Mouse (Mus musculus) limb, embryonic 10.5 days (tissue): ENCODE measurements at regions not wholly inside any gene's neighbourhood (a gene's known extent, or its start where the extent isn't known, plus 50 kb on each side); places are given as distances from the start of the nearest gene placed in this dataset.

Experiments
- DNase-seq: peaks from one replicate; pipeline ENCODE4 v3.0.0-alpha.2; 2017; ENCODE audit warnings: low spot score
- H3K27ac ChIP-seq: fragments of 300-500 bp; sonication (generic); 2 replicates; pipeline ENCODE4 v1.5.1; 2016; ENCODE audit warnings: mild to moderate bottlenecking
- H3K27me3 ChIP-seq: fragments of 300-500 bp; sonication (generic); 2 replicates; pipeline ENCODE4 v1.6.1; 2016; ENCODE audit warnings: low read depth, mild to moderate bottlenecking; ENCODE audit not compliant: poor library complexity, severe bottlenecking
- H3K36me3 ChIP-seq: fragments of 300-500 bp; sonication (generic); 2 replicates; pipeline ENCODE4 v1.6.1; 2016; ENCODE audit warnings: mild to moderate bottlenecking, moderate library complexity
- H3K4me1 ChIP-seq: fragments of 300-500 bp; sonication (generic); 2 replicates; pipeline ENCODE4 v1.6.1; 2016
- H3K4me3 ChIP-seq: fragments of 300-500 bp; sonication (generic); 2 replicates; pipeline ENCODE4 v1.5.1; 2016; ENCODE audit warnings: mild to moderate bottlenecking, moderate library complexity
- H3K9me3 ChIP-seq: fragments of 300-500 bp; sonication (generic); replicated peaks from 2 replicates; pipeline ENCODE4 v1.6.1; 2016; ENCODE audit warnings: mild to moderate bottlenecking
- WGBS: fragments of 180-500 bp; shearing (Covaris S2); methylation state at CpG from one replicate; pipeline ENCODE4 v1.1.7; 2016; 5-methylcytosine and 5-hydroxymethylcytosine counted together

DNA sequence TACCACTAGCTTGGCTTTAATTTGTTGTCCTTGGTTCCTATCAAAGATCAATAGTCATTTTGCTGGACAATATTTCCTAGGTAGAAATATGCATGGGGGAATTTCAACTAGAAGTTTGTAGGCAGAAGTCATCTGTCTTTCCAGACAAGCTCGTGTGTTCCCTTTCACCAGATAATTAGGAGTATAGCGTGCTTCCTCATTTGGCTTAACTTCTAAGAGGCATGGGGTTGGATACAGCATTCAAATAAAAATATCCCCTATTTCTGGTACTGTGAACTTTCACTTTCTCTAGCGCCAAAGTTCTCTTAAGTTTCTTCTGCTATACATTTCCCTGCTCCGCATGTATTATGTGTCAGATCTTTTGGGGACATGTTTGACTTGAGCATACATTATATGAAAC lies 200.7 kb upstream of the Prdm1 start:
- Histone ChIP-seq H3K27ac (no peak overlapping the region), H3K36me3 (no peaks in the 10 kb centered on the region), H3K9me3 (no peaks in the 10 kb centered on the region), H3K4me3 (no peak overlapping the region), H3K4me1 (no peaks in the 10 kb centered on the region), H3K27me3 (no peaks in the 10 kb centered on the region)
- 88% methylated on average over 4 of the region's 4 CpGs for WGBS
- no peak for DNase-seq

GRCm38 (mm10) chr10:44724575-44724974 lies 196.3 kb upstream of the Prdm1 start:
- no peaks in the 10 kb centered on the region for H3K36me3 ChIP-seq
- H3K9me3 ChIP-seq = no peaks in the 10 kb centered on the region
- H3K4me3 ChIP-seq = no peak overlapping the region
- 81% methylated on average over 3 of the region's 3 CpGs for WGBS
- no peaks in the 10 kb centered on the region for H3K27me3 ChIP-seq
- H3K4me1 ChIP-seq = no peaks in the 10 kb centered on the region
- DNase-seq = no peak
- no peak overlapping the region for H3K27ac ChIP-seq

- WGBS = 74% methylated on average over 1 of the region's 1 CpGs
- no peak for DNase-seq
- no peaks in the 10 kb centered on the region for H3K4me1 ChIP-seq
- no peaks in the 10 kb centered on the region for H3K36me3 ChIP-seq
- H3K4me3 ChIP-seq = no peak overlapping the region
- H3K9me3 ChIP-seq = no peaks in the 10 kb centered on the region
- no peaks in the 10 kb centered on the region for H3K27me3 ChIP-seq
- H3K27ac ChIP-seq = no peak overlapping the region
Observed at GRCm38 (mm10) chr10:44723845-44724244, 195.5 kb upstream of the Prdm1 start.

GRCm38 (mm10) chr10:44723321-44723720 lies 195.0 kb upstream of the Prdm1 start:
- H3K4me3 ChIP-seq = no peak overlapping the region
- no peaks in the 10 kb centered on the region for H3K4me1 ChIP-seq
- no peak for DNase-seq
- H3K36me3 ChIP-seq = no peaks in the 10 kb centered on the region
- H3K27me3 ChIP-seq = no peaks in the 10 kb centered on the region
- WGBS = 80% methylated on average over 5 of the region's 5 CpGs
- no peak overlapping the region for H3K27ac ChIP-seq
- no peaks in the 10 kb centered on the region for H3K9me3 ChIP-seq

DNA sequence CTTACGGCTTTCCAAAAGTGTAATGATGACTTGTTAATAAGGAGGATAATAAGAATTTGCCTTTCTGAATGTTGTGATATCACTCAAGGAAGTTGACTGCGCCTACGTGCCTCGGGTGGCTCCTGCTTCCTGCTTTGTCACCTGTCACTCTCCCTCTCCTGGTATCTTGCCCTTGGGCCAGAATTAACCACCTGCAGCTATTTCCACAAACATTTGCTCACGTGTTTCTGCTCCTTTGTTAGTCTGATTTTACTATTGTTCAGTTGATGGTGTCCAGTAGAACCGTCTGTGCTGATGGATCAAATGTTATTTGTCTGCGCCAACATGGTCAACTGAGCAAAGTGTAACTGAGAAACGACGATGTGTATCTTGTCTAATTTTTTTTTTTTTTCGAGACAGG lies 193.4 kb upstream of the Prdm1 start:
- H3K36me3 ChIP-seq = no peaks in the 10 kb centered on the region
- H3K27me3 ChIP-seq = no peaks in the 10 kb centered on the region
- no peaks in the 10 kb centered on the region for H3K9me3 ChIP-seq
- H3K4me3 ChIP-seq = no peak overlapping the region
- H3K27ac ChIP-seq = no peak overlapping the region
- DNase-seq = no peak
- WGBS = 89% methylated on average over 10 of the region's 10 CpGs
- no peaks in the 10 kb centered on the region for H3K4me1 ChIP-seq

GRCm38 (mm10) chr10:44716612-44717011 lies 188.3 kb upstream of the Prdm1 start:
- Histone ChIP-seq H3K27me3 (no peaks in the 10 kb centered on the region), H3K36me3 (no peaks in the 10 kb centered on the region), H3K9me3 (no peaks in the 10 kb centered on the region), H3K4me3 (no peak overlapping the region), H3K4me1 (no peaks in the 10 kb centered on the region), H3K27ac (no peak overlapping the region)
- no peak for DNase-seq
- WGBS = 92% methylated on average over 5 of the region's 5 CpGs

- Histone ChIP-seq H3K4me3 (no peak overlapping the region), H3K4me1 (no peaks in the 10 kb centered on the region), H3K27me3 (no peaks in the 10 kb centered on the region), H3K36me3 (no peaks in the 10 kb centered on the region), H3K9me3 (no peaks in the 10 kb centered on the region), H3K27ac (no peak overlapping the region)
- no peak for DNase-seq
Observed at GRCm38 (mm10) chr10:44715902-44716301, 187.6 kb upstream of the Prdm1 start.

- Histone ChIP-seq H3K4me1 (no peaks in the 10 kb centered on the region), H3K36me3 (no peaks in the 10 kb centered on the region), H3K9me3 (no peaks in the 10 kb centered on the region), H3K4me3 (no peak overlapping the region), H3K27ac (no peak overlapping the region), H3K27me3 (no peaks in the 10 kb centered on the region)
- DNase-seq = no peak
- WGBS = 86% methylated on average over 4 of the region's 4 CpGs
Observed at GRCm38 (mm10) chr10:44708830-44709229, 180.5 kb upstream of the Prdm1 start.

DNA sequence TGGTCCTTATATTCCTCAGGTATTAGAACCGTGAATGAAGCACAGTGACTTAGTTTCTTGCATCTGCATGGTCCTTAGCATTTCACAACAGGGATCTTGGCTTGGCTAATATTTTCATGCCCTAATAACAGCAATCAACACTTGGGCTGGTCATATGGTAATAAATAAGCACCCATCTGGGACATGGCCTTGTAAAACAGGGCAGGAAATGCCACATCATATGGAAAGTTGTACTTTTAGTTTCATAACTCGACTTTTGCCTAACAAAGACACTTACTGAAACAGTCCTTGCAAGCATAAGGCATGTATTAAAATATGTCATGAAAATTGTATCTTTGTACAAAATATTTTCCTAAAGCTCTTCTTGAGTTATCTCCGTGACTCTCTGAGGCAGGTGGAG lies 175.8 kb upstream of the Prdm1 start:
- H3K36me3 ChIP-seq = no peaks in the 10 kb centered on the region
- H3K27me3 ChIP-seq = no peaks in the 10 kb centered on the region
- H3K4me3 ChIP-seq = no peak overlapping the region
- no peak overlapping the region for H3K27ac ChIP-seq
- WGBS = 93% methylated on average over 3 of the region's 3 CpGs
- DNase-seq = no peak
- no peaks in the 10 kb centered on the region for H3K9me3 ChIP-seq
- H3K4me1 ChIP-seq = no peaks in the 10 kb centered on the region

- Histone ChIP-seq H3K27me3 (no peaks in the 10 kb centered on the region), H3K4me1 (no peaks in the 10 kb centered on the region), H3K9me3 (no peaks in the 10 kb centered on the region), H3K4me3 (no peak overlapping the region), H3K27ac (no peak overlapping the region), H3K36me3 (no peaks in the 10 kb centered on the region)
- WGBS = 83% methylated on average over 5 of the region's 5 CpGs
- DNase-seq = no peak
Observed at GRCm38 (mm10) chr10:44702108-44702507, 173.8 kb upstream of the Prdm1 start.

DNA sequence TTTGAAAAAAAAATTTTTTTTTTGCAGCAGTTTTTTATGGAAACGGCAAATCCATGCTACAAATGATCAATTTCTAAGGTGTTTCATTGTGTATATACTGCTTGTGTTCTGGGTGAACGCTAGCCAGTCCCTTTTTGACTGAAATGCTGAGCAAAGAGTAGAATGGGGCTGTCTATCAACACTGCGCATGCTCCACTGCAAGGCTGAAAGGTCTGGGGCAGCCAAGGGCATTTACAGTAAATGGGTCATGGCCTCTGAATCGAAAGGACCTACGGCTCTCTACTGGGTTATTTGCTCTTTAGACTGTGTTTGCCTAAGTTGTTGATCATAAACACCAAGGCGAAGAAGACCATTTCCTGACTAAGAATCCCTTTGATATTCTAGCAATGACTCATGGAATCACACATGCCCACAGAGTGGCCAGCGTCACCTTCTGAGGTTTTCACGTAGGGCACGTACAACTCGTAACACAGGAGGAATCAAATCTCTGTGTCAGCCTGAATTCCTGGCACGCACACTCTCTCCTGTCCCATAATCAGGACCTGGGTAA lies 171.8 kb upstream of the Prdm1 start:
- no peaks in the 10 kb centered on the region for H3K4me1 ChIP-seq

DNA sequence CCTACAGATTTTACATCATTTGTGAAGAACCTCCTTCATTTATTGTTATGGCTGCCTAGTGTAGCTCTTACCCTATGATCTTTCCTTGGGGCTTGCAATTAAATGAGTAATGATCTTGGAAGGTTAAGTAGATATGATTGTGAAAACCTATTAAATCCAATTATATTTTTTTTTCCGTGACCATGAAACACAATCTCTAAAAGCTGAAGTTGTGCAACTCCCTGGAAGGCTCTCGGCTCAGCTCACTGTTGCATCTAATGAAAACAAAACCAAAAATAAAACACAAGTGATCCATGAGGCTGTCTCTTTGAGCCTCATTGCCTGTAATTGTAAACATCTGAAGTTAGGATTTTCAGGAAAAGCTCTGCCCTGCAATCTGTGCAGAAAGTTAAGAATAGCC lies 169.7 kb upstream of the Prdm1 start:
- H3K27me3 ChIP-seq = no peaks in the 10 kb centered on the region
- no peak for DNase-seq
- no peak overlapping the region for H3K4me3 ChIP-seq
- H3K9me3 ChIP-seq = no peaks in the 10 kb centered on the region
- no peaks in the 10 kb centered on the region for H3K36me3 ChIP-seq
- H3K27ac ChIP-seq = no peak overlapping the region
- 79% methylated on average over 2 of the region's 2 CpGs for WGBS
- H3K4me1 ChIP-seq = no peaks in the 10 kb centered on the region

More for the DNA sequence above, 171.8 kb upstream of the Prdm1 start:
- no peaks in the 10 kb centered on the region for H3K27me3 ChIP-seq
- no peaks in the 10 kb centered on the region for H3K9me3 ChIP-seq
- no peak overlapping the region for H3K4me3 ChIP-seq
- DNase-seq = no peak
- WGBS = 85% methylated on average over 11 of the region's 11 CpGs
- no peaks in the 10 kb centered on the region for H3K36me3 ChIP-seq
- H3K27ac ChIP-seq = no peak overlapping the region

DNA sequence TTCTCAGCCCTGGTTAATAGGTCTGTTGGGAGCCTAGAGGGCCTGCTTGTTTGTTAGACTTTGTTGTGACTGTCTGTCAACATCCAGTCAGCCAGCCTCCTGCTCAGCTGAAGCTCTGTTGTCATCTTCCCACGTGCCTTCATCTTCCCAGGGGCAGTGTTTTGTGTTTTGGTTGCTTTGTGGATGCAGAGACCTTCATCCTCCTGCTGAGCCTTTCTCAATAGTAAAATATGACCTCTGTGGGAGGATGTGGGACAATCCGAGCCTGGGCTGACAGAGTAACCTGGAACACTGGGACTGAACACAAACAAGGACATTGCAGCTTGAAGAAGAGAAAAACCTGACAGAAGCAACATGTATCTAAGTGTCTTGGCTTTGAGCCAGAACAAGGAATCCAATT lies 168.7 kb upstream of the Prdm1 start:
- Histone ChIP-seq H3K27me3 (no peaks in the 10 kb centered on the region), H3K4me3 (no peak overlapping the region), H3K27ac (no peak overlapping the region), H3K36me3 (no peaks in the 10 kb centered on the region), H3K4me1 (no peaks in the 10 kb centered on the region), H3K9me3 (no peaks in the 10 kb centered on the region)
- no peak for DNase-seq
- whole genome bisulfite sequencing = 54% methylated on average over 2 of the region's 2 CpGs

GRCm38 (mm10) chr10:44691590-44692327 lies 163.5 kb upstream of the Prdm1 start:
- no peaks in the 10 kb centered on the region for H3K9me3 ChIP-seq
- no peaks in the 10 kb centered on the region for H3K36me3 ChIP-seq
- peaks cover 3% of the 10 kb centered on the region; the same call in 1 of the 2 replicates for H3K4me1 ChIP-seq
- H3K27me3 ChIP-seq = no peaks in the 10 kb centered on the region
- no peak overlapping the region for H3K27ac ChIP-seq
- DNase-seq = no peak
- no peak overlapping the region for H3K4me3 ChIP-seq
- WGBS = 85% methylated on average over 15 of the region's 15 CpGs
